Mouse (Mus musculus) E14TG2a.4 (cell line): ENCODE measurements around the gene Mrpl10.

ENCODE experiments used
- CTCF ChIP-seq: conservative IDR thresholded peaks from 2 replicates; pipeline ENCODE4 v1.5.1; 2014; ENCODE audit warnings: low read length
- NANOG ChIP-seq: IDR thresholded peaks from 2 replicates; pipeline ENCODE4 v1.6.1; 2014; ENCODE audit warnings: borderline replicate concordance, low read length, mixed read lengths

DNA sequence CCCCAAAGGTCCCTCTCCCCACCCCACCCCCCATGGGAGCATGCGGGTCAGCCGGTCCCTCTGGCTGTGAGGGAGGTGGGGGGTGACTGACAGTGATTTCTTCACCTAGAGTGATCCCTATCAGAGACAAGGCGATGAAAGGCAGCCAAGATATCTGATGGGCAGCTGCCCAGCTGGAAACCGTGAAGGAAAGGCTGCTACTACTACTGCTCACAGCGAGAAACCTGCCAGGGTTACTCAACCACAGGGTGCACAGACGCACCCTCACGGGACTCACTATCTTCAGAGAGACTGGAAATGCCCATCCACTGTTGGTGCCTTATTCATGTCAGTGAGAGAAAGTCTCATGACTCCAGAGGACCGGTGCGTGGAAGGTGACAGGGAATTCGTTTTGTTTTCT lies 16.4 kb upstream of the Mrpl10 start:
- TF ChIP-seq CTCF (no peak), NANOG (no peak)
